Mouse (Mus musculus) adrenal gland, adult 2 months (tissue): ENCODE measurements around the gene Utp3. TPM values are rescaled to one million over a fixed set of nuclear protein-coding genes. Genes with fewer than 3 reads are reported as not detected.
A peak's percentile ranks its signal among the peaks of the same experiment; 100 is the strongest.
"Not testable (repeated sequence)": the region's sequence is repeated elsewhere in the genome, so short reads cannot be mapped to it uniquely, and the experiment has no call there.

Experiments
- DNase-seq: peaks from one replicate; pipeline ENCODE4 v3.0.0; 2021
- long read RNA-seq: library from polyadenylated mRNA; stranded (forward); transcript quantifications from one replicate; pipeline ENCODE4 v2.0.0, GENCODE M21; 2021
- polyA plus RNA-seq: library from polyadenylated mRNA; depleted of rRNA; stranded (reverse); fragments of >200 nt; gene quantifications from 2 replicates; pipeline ENCODE4 v1.2.3, GENCODE M21; 2012; rRNA removed
- total RNA-seq, 2 experiments: library from RNA; stranded (reverse); gene quantifications; 2 replicates each; pipeline ENCODE4 v1.2.3; 2021

Gene Utp3
- 10 to 100 TPM; 31.7 to 40.4 TPM for total RNA-seq
- polyA plus RNA-seq = 4.0 and 6.9 TPM in 2 replicates
- long read RNA-seq, transcript Utp3-201 (1 exons, 1,629 nt) = major isoform, 21 of 21 reads
- long read RNA-seq, partial matches to known transcripts = 0 of 21 reads
- long read RNA-seq, other reads (novel, unspliced or antisense) = 0 of 21 reads

- peak; percentile 95 for DNase-seq
Observed at GRCm38 (mm10) chr5:88554086-88554886, at the start of gene Utp3. Gene Utp3 (plus strand): TSS chr5:88554462.

- no peak for DNase-seq
Observed at GRCm38 (mm10) chr5:88508555-88508954, 45.7 kb upstream of the Utp3 start.

GRCm38 (mm10) chr5:88508990-88509389 lies 45.3 kb upstream of the Utp3 start:
- no peak for DNase-seq

GRCm38 (mm10) chr5:88519232-88519631 lies 35.0 kb upstream of the Utp3 start:
- DNase-seq = peak; percentile 20

GRCm38 (mm10) chr5:88527657-88528056 lies 26.6 kb upstream of the Utp3 start, which contains the start of gene Jchain:
Gene Jchain (minus strand): TSS chr5:88527891.
- no peak for DNase-seq

GRCm38 (mm10) chr5:88530908-88531307 lies 23.4 kb upstream of the Utp3 start:
- DNase-seq = no peak

GRCm38 (mm10) chr5:88534697-88535096 lies 19.6 kb upstream of the Utp3 start:
- DNase-seq = no peak

- no peak for DNase-seq
Observed at GRCm38 (mm10) chr5:88540845-88541244, 13.4 kb upstream of the Utp3 start.

GRCm38 (mm10) chr5:88542651-88543282 lies 11.5 kb upstream of the Utp3 start:
- DNase-seq = peak; percentile 59

GRCm38 (mm10) chr5:88544411-88544810 lies 9.9 kb upstream of the Utp3 start:
- DNase-seq = not testable (repeated sequence)

GRCm38 (mm10) chr5:88545536-88545935 lies 8.7 kb upstream of the Utp3 start:
- DNase-seq = no peak

GRCm38 (mm10) chr5:88553271-88554085 lies 784 bp upstream of the Utp3 start:
- DNase-seq = peak; percentile 10

GRCm38 (mm10) chr5:88558991-88559390 lies 4.7 kb downstream of the Utp3 start:
- DNase-seq = no peak

GRCm38 (mm10) chr5:88561080-88561814 lies 7.0 kb downstream of the Utp3 start:
- DNase-seq = no peak

GRCm38 (mm10) chr5:88562863-88563780 lies 8.9 kb downstream of the Utp3 start:
- no peak for DNase-seq

- DNase-seq = peak; percentile 95
Observed at GRCm38 (mm10) chr5:88564501-88565147, 10.4 kb downstream of the Utp3 start, which contains the start of gene Rufy3. Gene Rufy3 (plus strand): TSS chr5:88565040.

GRCm38 (mm10) chr5:88565148-88566033 lies 11.1 kb downstream of the Utp3 start:
- DNase-seq = peak; percentile 90

GRCm38 (mm10) chr5:88566034-88566841 lies 12.0 kb downstream of the Utp3 start:
- DNase-seq = peak; percentile 10
